Mouse (Mus musculus) midbrain, embryonic 12.5 days (tissue): ENCODE results near the gene Chadl. TPM values are rescaled to one million over a fixed set of nuclear protein-coding genes. Genes with fewer than 3 reads are reported as not detected.
"Not testable (repeated sequence)": the region's sequence is repeated elsewhere in the genome, so short reads cannot be mapped to it uniquely, and the experiment has no call there.

Experiments used
- ATAC-seq: fragments of 200-750 bp; cut with Nextera tagmentation; 2 replicates; pipeline ENCODE4 v1.8.0; 2017; ENCODE audit warnings: low read depth, moderate TSS enrichment, moderate library complexity; ENCODE audit not compliant: low FRiP score
- H3K27ac ChIP-seq: fragments of 300-500 bp; sonication (generic); replicated peaks from 2 replicates; pipeline ENCODE4 v1.5.1; 2016; ENCODE audit warnings: mild to moderate bottlenecking
- H3K27me3 ChIP-seq: fragments of 300-500 bp; sonication (generic); 2 replicates; pipeline ENCODE4 v1.6.1; 2016; ENCODE audit warnings: mild to moderate bottlenecking
- H3K36me3 ChIP-seq: fragments of 300-500 bp; sonication (generic); 2 replicates; pipeline ENCODE4 v1.6.1; 2016
- H3K4me1 ChIP-seq: fragments of 300-500 bp; sonication (generic); 2 replicates; pipeline ENCODE4 v1.6.1; 2016
- H3K4me2 ChIP-seq: fragments of 300-500 bp; sonication (generic); replicated peaks from 2 replicates; pipeline ENCODE4 v1.6.1; 2016; ENCODE audit warnings: mild to moderate bottlenecking, moderate library complexity
- H3K4me3 ChIP-seq: fragments of 300-500 bp; sonication (generic); 2 replicates; pipeline ENCODE4 v1.5.1; 2016; ENCODE audit warnings: mild to moderate bottlenecking
- H3K9ac ChIP-seq: fragments of 300-500 bp; sonication (generic); replicated peaks from 2 replicates; pipeline ENCODE4 v1.6.1; 2016; ENCODE audit warnings: mild to moderate bottlenecking, moderate library complexity
- H3K9me3 ChIP-seq: fragments of 300-500 bp; sonication (generic); 2 replicates; pipeline ENCODE4 v1.6.1; 2016; ENCODE audit warnings: mild to moderate bottlenecking
- WGBS: fragments of 180-500 bp; shearing (Covaris S2); methylation state at CpG from one replicate; pipeline ENCODE4 v1.1.7; 2016; 5-methylcytosine and 5-hydroxymethylcytosine counted together
- polyA plus RNA-seq: library from polyadenylated mRNA; unstranded; fragments of >200 nt; fragmentation: Nextera tagmentation; extraction: Ambion mirVana; gene quantifications from 2 replicates; pipeline ENCODE4 v1.2.1, GENCODE M21; 2016

Chadl gene
- polyA plus RNA-seq, 1 experiment from 2014 or later, result 5.6 TPM

DNA sequence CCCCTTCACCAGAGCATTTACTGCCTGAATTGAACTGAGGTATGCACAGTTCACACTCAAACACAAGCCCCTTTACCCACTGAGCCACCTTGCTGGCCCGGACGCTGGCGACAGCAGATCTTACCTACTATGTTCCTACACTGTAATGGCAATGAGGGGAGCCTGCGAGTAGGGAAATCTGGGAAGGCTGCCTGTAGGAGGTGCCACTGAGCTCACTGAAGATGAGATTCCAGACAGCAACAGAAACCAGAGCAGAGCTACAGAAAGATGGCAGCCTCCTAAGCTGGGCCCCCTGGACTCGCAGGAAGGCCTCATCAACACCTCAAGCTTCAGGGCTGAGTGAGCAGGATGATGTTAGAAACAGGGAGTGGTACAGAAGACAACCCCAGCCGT, 22.0 kb upstream of the Chadl start:
- no peak for ATAC-seq
- 89% methylated on average over 6 of the region's 6 CpGs for WGBS
- no peak overlapping the region for H3K4me2 ChIP-seq
- H3K9me3 ChIP-seq, result no peaks in the 10 kb centered on the region
- H3K27me3 ChIP-seq, result no peaks in the 10 kb centered on the region
- no peak overlapping the region for H3K9ac ChIP-seq
- H3K36me3 ChIP-seq, result peaks cover 95% of the 10 kb centered on the region
- no peak overlapping the region for H3K4me3 ChIP-seq
- H3K27ac ChIP-seq, result peak overlapping the region; percentile 72
- peaks cover 10% of the 10 kb centered on the region for H3K4me1 ChIP-seq

DNA sequence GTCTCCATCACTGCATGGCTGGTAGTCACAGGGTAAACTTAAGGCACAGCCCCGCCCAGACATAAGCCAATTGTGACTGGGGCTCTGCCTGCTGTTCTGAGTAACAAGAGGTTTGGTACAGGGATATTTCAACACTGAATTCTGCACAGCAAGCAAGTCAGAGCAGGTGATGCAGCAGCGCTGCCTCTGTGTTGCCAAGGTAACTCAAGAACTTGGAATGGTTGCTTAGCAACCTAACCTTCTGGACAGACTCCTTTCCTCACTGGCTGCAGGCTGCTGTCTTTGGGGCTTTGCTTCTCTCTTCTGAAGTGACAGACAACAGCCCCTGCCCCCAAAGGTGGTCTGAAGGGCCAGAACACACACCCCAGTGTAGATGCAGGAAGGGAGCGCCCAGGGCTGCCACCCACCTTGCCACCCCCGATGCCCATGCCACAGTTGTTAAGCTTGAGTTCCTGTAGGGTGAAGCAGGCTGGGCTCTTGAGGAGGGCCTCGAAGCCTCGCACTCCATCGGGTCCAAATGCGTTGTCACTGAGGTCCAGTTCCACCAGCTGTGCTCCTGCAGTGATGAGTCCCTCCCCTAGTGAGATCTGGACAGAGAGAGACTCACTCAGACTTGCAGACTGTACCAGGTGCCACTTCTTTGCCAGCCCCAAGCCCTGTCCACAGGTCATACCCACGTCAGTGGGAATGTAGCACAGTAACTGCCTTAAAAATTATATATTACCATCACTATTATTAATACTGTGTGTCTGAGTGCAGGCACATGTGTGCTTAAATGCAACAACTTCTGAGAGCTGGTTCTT, 21.4 kb upstream of the Chadl start:
- Histone ChIP-seq H3K36me3 (peaks cover 95% of the 10 kb centered on the region), H3K27ac (peak overlapping the region; percentile 72), H3K4me3 (no peak overlapping the region), H3K9ac (no peak overlapping the region), H3K4me1 (peaks cover 10% of the 10 kb centered on the region), H3K9me3 (no peaks in the 10 kb centered on the region), H3K4me2 (no peak overlapping the region), H3K27me3 (no peaks in the 10 kb centered on the region)
- 0 out of 2 replicates have a peak, but pooled peaks have one; percentile 27 for ATAC-seq
- WGBS, result 81% methylated on average over 9 of the region's 9 CpGs

DNA sequence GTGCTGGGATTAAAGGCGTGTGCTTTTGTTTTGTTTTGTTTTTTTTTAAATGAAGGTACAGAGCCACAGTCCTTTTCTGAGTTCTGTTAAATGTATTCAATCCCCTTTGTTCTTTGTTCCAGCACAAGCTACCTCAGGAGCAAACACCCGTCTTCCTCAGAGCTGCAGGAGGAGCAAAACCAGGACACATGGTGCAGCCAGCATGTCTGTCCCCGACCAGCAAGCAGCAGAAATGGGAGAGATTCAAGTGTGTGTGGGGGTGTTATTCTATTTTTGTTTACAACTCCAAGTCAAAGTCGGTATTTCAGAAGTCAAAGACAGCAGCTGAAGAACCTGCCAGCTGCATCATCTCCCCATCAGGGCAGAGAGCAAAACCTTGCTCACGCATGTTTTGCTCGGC, 16.7 kb upstream of the Chadl start:
- WGBS, result 84% methylated on average over 6 of the region's 6 CpGs
- Histone ChIP-seq H3K4me3 (no peak overlapping the region), H3K4me2 (no peak overlapping the region), H3K27ac (no peak overlapping the region), H3K9ac (no peak overlapping the region), H3K27me3 (no peaks in the 10 kb centered on the region), H3K9me3 (no peaks in the 10 kb centered on the region), H3K4me1 (peaks cover 7% of the 10 kb centered on the region), H3K36me3 (peaks cover 92% of the 10 kb centered on the region)
- no peak for ATAC-seq

DNA sequence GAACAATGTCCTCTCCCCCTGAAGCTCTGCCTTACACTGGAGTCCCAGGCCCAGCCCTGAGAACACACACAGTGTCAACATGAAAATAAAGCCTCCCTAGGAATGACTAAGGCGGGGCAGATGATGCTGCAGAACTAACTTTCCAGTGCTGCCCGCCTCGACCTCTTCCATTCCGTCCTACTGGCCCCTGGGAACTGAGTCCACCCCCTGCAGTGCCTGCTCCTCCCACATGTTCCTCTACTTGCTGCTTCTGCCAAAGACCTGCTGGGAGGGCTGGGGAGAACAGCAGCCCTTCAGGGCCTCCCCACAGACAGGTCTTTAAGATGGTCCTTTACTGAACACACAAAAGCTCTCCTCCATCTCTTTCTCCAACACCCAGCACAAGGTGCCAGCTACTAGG, 13.7 kb upstream of the Chadl start:
- Histone ChIP-seq H3K4me1 (no peaks in the 10 kb centered on the region), H3K27me3 (no peaks in the 10 kb centered on the region), H3K27ac (no peak overlapping the region), H3K36me3 (peaks cover 89% of the 10 kb centered on the region), H3K9ac (no peak overlapping the region), H3K9me3 (no peaks in the 10 kb centered on the region), H3K4me3 (no peak overlapping the region), H3K4me2 (no peak overlapping the region)
- ATAC-seq, result no peak
- 66% methylated on average over 4 of the region's 4 CpGs for whole genome bisulfite sequencing

DNA sequence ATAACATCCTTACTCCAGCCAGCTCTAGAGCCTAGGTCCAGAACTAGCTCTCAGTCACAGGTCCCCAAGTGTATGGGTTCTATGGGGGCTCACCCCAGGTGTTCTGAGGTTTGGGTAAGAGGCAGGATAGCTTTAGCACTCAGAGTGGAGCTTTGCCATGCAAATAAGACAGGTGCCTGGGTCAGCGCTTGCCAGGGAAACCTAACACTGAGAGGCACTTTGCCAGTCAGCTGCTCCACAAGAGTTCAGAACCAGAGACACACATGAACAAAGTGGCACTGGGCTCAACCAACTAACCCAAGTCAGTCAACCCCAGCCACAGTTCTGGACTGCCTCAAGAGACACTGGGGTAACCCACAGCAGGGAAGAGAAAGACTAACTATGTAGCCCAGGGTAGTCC, 12.6 kb upstream of the Chadl start:
- Histone ChIP-seq H3K4me3 (no peak overlapping the region), H3K27me3 (no peaks in the 10 kb centered on the region), H3K9ac (no peak overlapping the region), H3K27ac (no peak overlapping the region), H3K9me3 (no peaks in the 10 kb centered on the region), H3K36me3 (peaks cover 89% of the 10 kb centered on the region), H3K4me2 (no peak overlapping the region), H3K4me1 (no peaks in the 10 kb centered on the region)
- 97% methylated on average over 1 of the region's 1 CpGs for WGBS
- ATAC-seq, result no peak

DNA sequence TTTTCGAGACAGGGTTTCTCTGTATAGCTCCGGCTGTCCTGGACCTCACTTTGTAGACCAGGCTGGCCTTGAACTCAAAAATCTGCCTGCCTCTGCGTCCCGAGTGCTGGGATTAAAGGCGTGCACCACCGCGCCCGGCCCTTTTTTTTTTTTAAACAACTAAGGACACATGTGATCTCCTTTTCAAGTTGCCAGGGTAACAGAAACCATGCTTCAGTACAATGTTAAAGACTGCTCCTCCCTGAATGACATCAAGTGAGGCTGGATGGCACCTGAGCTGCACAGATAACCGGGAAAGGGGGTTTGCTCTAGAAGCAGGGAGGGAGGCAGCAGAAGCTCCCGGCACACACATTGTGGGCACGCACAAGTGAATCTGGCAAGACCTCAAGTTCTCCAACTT, 11.9 kb upstream of the Chadl start:
- 91% methylated on average over 11 of the region's 11 CpGs for WGBS
- ATAC-seq, result no peak
- Histone ChIP-seq H3K9me3 (no peaks in the 10 kb centered on the region), H3K4me2 (no peak overlapping the region), H3K27me3 (no peaks in the 10 kb centered on the region), H3K4me1 (no peaks in the 10 kb centered on the region), H3K27ac (no peak overlapping the region), H3K4me3 (no peak overlapping the region), H3K9ac (no peak overlapping the region), H3K36me3 (peaks cover 94% of the 10 kb centered on the region)

DNA sequence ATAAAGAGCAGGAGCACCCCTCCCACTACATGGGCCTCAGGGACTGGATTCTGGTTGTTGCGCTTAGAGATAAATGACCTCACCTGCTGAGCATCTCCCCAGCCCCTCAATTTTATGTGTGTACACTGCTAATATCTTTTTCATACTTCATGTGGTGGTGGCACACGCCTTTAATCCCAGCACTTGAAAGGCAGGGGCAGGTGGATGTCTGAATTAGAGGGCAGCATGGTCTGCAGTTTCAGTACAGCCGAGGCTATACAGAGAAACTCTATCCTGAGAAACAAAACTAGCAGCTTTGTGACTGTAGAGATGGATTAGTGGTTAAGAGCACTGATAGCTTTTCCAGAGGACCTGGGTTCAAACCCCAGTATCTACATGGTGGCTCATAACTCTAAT, 6.0 kb upstream of the Chadl start:
- WGBS, result 84% methylated on average over 3 of the region's 3 CpGs
- Histone ChIP-seq H3K4me3 (no peak overlapping the region), H3K9me3 (no peaks in the 10 kb centered on the region), H3K27me3 (no peaks in the 10 kb centered on the region), H3K9ac (no peak overlapping the region), H3K4me1 (no peaks in the 10 kb centered on the region), H3K4me2 (no peak overlapping the region), H3K36me3 (peaks cover 53% of the 10 kb centered on the region), H3K27ac (no peak overlapping the region)
- ATAC-seq, result no peak

DNA sequence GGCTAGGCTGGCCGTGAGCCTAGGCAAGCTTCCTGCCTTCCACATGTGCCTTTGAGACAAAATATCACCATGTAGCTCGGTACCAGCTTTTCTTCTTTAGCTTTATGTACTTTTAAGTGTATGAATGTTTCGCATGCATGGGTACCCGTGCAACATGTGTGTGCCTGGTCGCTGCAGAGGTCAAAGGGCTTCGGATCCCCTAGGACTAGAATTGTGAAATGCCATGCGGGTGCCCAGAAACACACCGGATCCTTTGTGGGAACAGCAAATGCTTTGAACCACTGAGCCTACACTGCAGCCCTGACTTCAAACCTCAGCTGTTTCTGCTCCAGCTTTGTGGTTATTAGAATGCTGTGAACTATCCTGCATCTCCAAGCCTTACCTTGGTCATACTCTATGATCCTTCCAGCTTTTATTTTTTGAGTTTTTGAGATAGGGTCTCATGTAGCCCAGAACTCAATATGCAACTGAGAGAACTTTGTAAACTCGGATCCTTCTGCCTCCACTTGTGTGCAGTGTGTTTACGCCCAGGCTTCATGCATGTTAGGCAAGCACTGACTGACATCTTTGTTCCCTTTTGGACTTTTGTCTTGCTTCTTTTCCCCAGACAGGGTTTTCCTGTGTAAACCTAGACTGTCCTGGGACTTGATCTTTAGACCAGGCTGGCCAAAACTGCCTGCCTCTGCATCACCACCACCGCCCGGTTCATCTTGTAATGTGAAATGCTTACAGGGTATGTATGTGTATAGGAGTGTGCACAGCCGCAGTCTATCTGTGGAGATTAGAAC, 5.4 kb upstream of the Chadl start:
- Histone ChIP-seq H3K4me2 (no peak overlapping the region), H3K36me3 (peaks cover 48% of the 10 kb centered on the region), H3K9me3 (no peaks in the 10 kb centered on the region), H3K27ac (no peak overlapping the region), H3K27me3 (no peaks in the 10 kb centered on the region), H3K4me1 (no peaks in the 10 kb centered on the region), H3K9ac (no peak overlapping the region), H3K4me3 (no peak overlapping the region)
- ATAC-seq, result no peak
- WGBS, result 88% methylated on average over 13 of the region's 13 CpGs

DNA sequence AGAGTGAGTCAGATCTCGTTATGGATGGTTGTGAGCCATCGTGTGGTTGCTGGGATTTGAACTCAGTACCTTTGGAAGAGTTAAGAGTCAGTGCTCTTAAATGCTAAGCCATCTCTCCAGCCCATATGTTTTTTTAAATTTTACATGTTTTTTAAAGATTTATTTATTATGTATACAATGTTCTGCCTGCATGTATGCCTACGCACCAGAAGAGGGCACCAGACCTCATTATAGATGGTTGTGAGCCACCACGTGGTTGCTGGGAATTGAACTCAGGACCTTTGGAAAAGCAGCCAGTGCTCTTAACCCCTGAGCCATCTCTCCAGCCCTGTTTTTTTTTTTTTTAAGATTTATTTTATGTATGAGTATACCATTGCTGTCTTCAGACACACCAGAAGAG, 4.3 kb upstream of the Chadl start:
- ATAC-seq, H3K27ac ChIP-seq, H3K9ac ChIP-seq, H3K4me2 ChIP-seq, H3K4me1 ChIP-seq, H3K4me3 ChIP-seq, H3K9me3 ChIP-seq, H3K27me3 ChIP-seq: not testable (repeated sequence)
- peaks cover 38% of the 10 kb centered on the region for H3K36me3 ChIP-seq
- WGBS, result 75% methylated on average over 4 of the region's 4 CpGs

DNA sequence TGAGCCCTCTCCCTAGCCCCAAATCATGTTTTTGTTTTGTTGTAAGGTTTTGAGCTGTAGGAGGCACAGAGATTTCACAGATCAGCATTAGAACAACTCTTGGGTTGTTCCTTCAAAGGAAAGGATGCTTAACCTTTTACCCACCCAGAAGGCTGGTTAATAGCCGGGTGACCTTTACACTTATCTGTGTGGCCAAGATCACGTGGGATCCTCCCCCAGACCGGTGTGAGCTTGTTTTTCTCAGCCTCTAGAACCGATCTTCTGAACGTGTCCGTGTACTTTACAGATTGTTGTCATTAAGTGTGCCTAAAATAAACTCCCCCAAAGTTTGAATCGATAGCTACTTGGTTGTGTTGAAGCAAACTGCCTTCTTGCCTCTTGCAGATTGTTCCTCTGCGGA, 3.5 kb upstream of the Chadl start:
- peaks cover 8% of the 10 kb centered on the region for H3K27me3 ChIP-seq
- no peak overlapping the region for H3K4me2 ChIP-seq
- no peak for ATAC-seq
- H3K9me3 ChIP-seq, result no peaks in the 10 kb centered on the region
- no peak overlapping the region for H3K4me3 ChIP-seq
- WGBS, result 85% methylated on average over 8 of the region's 8 CpGs
- H3K36me3 ChIP-seq, result peaks cover 31% of the 10 kb centered on the region
- H3K27ac ChIP-seq, result no peak overlapping the region
- H3K4me1 ChIP-seq, result no peaks in the 10 kb centered on the region
- no peak overlapping the region for H3K9ac ChIP-seq

DNA sequence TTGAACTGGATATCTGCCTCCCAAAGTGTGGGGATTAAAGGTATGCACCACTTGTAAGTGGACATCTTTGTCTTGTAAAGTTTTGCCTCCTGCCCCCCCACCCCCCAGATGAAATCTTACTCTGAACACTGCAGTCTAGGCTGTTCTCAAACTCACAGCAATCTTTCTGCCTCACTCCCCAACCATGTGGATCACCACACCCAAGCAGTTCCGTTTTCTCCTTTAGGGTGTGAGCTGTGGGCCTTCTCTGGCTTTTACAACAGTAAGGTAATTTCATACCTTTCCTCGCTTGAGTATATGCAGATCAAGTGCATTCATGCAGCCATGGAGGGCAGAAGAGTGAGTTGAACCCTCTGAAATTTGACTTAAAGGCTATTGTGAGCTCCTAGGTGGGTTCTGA, 3.1 kb upstream of the Chadl start:
- H3K4me3 ChIP-seq, result no peak overlapping the region
- ATAC-seq, result no peak
- H3K9me3 ChIP-seq, result no peaks in the 10 kb centered on the region
- no peak overlapping the region for H3K4me2 ChIP-seq
- H3K4me1 ChIP-seq, result no peaks in the 10 kb centered on the region
- H3K27me3 ChIP-seq, result peaks cover 13% of the 10 kb centered on the region
- WGBS, result 72% methylated on average over 2 of the region's 2 CpGs
- no peak overlapping the region for H3K9ac ChIP-seq
- H3K36me3 ChIP-seq, result peaks cover 26% of the 10 kb centered on the region
- no peak overlapping the region for H3K27ac ChIP-seq

DNA sequence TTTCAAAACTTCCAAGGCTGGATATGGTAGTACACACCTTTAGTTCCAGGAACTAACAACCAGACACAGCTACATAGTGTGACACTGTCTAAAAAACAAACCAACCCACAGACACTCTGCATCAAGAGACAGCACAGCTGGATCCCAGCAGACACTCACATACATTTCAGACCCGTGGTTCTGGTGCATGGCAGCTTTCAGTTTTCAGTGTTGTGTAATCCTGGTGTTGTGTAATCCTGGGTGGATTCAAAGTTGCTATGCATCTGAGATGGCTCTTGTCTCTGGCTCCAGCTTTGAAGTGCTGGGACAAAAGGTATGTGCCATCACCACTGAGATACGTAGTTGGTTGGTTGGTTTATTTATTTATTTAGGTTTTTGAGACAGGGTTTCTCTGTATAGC, 1.4 kb upstream of the Chadl start:
- no peak overlapping the region for H3K4me3 ChIP-seq
- H3K4me2 ChIP-seq, result no peak overlapping the region
- no peak for ATAC-seq
- peaks cover 14% of the 10 kb centered on the region; the same call in 1 of the 2 replicates for H3K4me1 ChIP-seq
- H3K36me3 ChIP-seq, result peaks cover 10% of the 10 kb centered on the region
- H3K9me3 ChIP-seq, result no peaks in the 10 kb centered on the region
- no peak overlapping the region for H3K27ac ChIP-seq
- H3K27me3 ChIP-seq, result peaks cover 29% of the 10 kb centered on the region
- 67% methylated on average over 2 of the region's 2 CpGs for WGBS
- no peak overlapping the region for H3K9ac ChIP-seq
